Mouse (Mus musculus): ENCODE data around the gene Elp5. TPM values are rescaled to one million over a fixed set of nuclear protein-coding genes. Genes with fewer than 3 reads are reported as not detected.

The Elp5 gene
- polyA plus RNA-seq, 1 experiment from 2014 or later: 97.9 TPM

GRCm38 (mm10) chr11:70015677-70016076 is 33.4 kb upstream of the Elp5 start:
- peak overlapping the region; percentile 91 for H3K4me2 ChIP-seq (ENCODE audit: low read length)
- ATAC-seq (replicated peaks; ENCODE audit: low FRiP score, low read depth) (no peak), DNase-seq (ENCODE audit: low spot score) (no peak)
- TF ChIP-seq CTCF (IDR thresholded peaks at IDR 0.05; ENCODE audit: low read depth): no peak
- no peaks in the 10 kb centered on the region for H3K9me3 ChIP-seq (replicated peaks; ENCODE audit: low read length)
- peaks cover 25% of the 10 kb centered on the region for H3K4me1 ChIP-seq (replicated peaks; ENCODE audit: insufficient read depth, low read length)
- H3K4me3 ChIP-seq (replicated peaks; ENCODE audit: low read depth, low read length): no peak overlapping the region
- no peaks in the 10 kb centered on the region for H3K27me3 ChIP-seq (ENCODE audit: insufficient read depth, low read length)
- H3K27ac ChIP-seq: no peak overlapping the region
- peaks cover 23% of the 10 kb centered on the region for H3K36me3 ChIP-seq (ENCODE audit: insufficient read depth, low read length)
- WGBS: 63% methylated on average over 6 of the region's 6 CpGs
- H3K9ac ChIP-seq (ENCODE audit: low read depth, low read length): no peak overlapping the region

- 0% methylated on average over 35 of the region's 35 CpGs for WGBS
- H3K4me2 ChIP-seq (ENCODE audit: low read length): peak within 1 kb of the TSS; percentile 91
- H3K4me3 ChIP-seq (replicated peaks; ENCODE audit: low read depth, low read length): peak within 1 kb of the TSS; percentile 58
- H3K36me3 ChIP-seq (ENCODE audit: insufficient read depth, low read length): peaks cover 30% of the 10 kb centered on the region
- H3K27me3 ChIP-seq (ENCODE audit: insufficient read depth, low read length): no peaks in the 10 kb centered on the region
- H3K27ac ChIP-seq: peak within 1 kb of the TSS; percentile 85
- H3K9me3 ChIP-seq (replicated peaks; ENCODE audit: low read length): no peaks in the 10 kb centered on the region
- peak within 1 kb of the TSS; percentile 80 for H3K9ac ChIP-seq (ENCODE audit: low read depth, low read length)
- H3K4me1 ChIP-seq (replicated peaks; ENCODE audit: insufficient read depth, low read length): peaks cover 25% of the 10 kb centered on the region
- TF ChIP-seq CTCF (IDR thresholded peaks at IDR 0.05; ENCODE audit: low read depth): peak; percentile 60
- DNase-seq (ENCODE audit: low spot score) (peak; percentile 91), ATAC-seq (replicated peaks; ENCODE audit: low FRiP score, low read depth) (peak; percentile 82)
These were observed 32.7 kb upstream of the Elp5 start, which contains the start of gene Acadvl for GRCm38 (mm10) chr11:70014880-70015558. Gene Acadvl (minus strand): TSS chr11:70015411.

DNA sequence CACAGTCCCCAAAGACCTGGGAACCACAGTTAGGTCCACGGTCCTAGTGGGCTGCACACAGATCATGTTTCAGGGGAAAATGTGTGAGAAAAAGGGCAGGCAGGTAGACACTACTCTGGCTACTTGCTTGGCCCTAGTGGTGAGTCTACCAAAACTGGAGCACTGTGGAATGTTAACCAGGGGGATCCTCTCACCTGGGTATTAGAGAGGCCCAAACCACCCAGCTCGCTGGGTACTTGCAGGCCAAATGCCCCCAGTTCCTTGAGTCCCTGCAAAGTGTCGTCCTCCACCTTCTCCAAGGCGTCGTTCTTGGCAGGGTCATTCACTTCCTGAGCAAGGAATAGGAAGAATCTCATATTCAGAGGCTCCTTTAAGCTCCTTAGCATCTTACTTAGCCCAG is 31.7 kb upstream of the Elp5 start:
- TF ChIP-seq CTCF (IDR thresholded peaks at IDR 0.05; ENCODE audit: low read depth): no peak
- Histone ChIP-seq H3K36me3 (ENCODE audit: insufficient read depth, low read length) (peaks cover 40% of the 10 kb centered on the region), H3K4me1 (replicated peaks; ENCODE audit: insufficient read depth, low read length) (peaks cover 21% of the 10 kb centered on the region), H3K4me2 (ENCODE audit: low read length) (peak overlapping the region; percentile 91), H3K9ac (ENCODE audit: low read depth, low read length) (0 out of 2 replicates have a peak overlapping the region, but pooled peaks have one; percentile 80), H3K4me3 (replicated peaks; ENCODE audit: low read depth, low read length) (no peak overlapping the region; the same call in 1 of the 2 replicates), H3K27ac (no peak overlapping the region), H3K9me3 (replicated peaks; ENCODE audit: low read length) (no peaks in the 10 kb centered on the region), H3K27me3 (ENCODE audit: insufficient read depth, low read length) (no peaks in the 10 kb centered on the region)
- ATAC-seq (replicated peaks; ENCODE audit: low FRiP score, low read depth) (no peak), DNase-seq (ENCODE audit: low spot score) (no peak)
- WGBS: 48% methylated on average over 5 of the region's 5 CpGs

GRCm38 (mm10) chr11:70013408-70013807 is 31.1 kb upstream of the Elp5 start:
- no peak for DNase-seq (ENCODE audit: low spot score)
- 85% methylated on average over 3 of the region's 3 CpGs for WGBS
- H3K4me3 ChIP-seq (replicated peaks; ENCODE audit: low read depth, low read length): no peak overlapping the region
- TF ChIP-seq CTCF (IDR thresholded peaks at IDR 0.05; ENCODE audit: low read depth): no peak
- H3K9me3 ChIP-seq (replicated peaks; ENCODE audit: low read length): no peaks in the 10 kb centered on the region
- no peak overlapping the region for H3K27ac ChIP-seq
- peaks cover 16% of the 10 kb centered on the region for H3K4me1 ChIP-seq (replicated peaks; ENCODE audit: insufficient read depth, low read length)
- no peak overlapping the region for H3K9ac ChIP-seq (ENCODE audit: low read depth, low read length)
- no peaks in the 10 kb centered on the region for H3K27me3 ChIP-seq (ENCODE audit: insufficient read depth, low read length)
- no peak overlapping the region for H3K4me2 ChIP-seq (ENCODE audit: low read length)
- H3K36me3 ChIP-seq (ENCODE audit: insufficient read depth, low read length): peaks cover 46% of the 10 kb centered on the region
- no peak for ATAC-seq (replicated peaks; ENCODE audit: low FRiP score, low read depth)

GRCm38 (mm10) chr11:70012931-70013330 is 30.6 kb upstream of the Elp5 start:
- Histone ChIP-seq H3K36me3 (ENCODE audit: insufficient read depth, low read length) (peaks cover 50% of the 10 kb centered on the region), H3K4me2 (ENCODE audit: low read length) (no peak overlapping the region), H3K9me3 (replicated peaks; ENCODE audit: low read length) (no peaks in the 10 kb centered on the region), H3K27ac (no peak overlapping the region), H3K27me3 (ENCODE audit: insufficient read depth, low read length) (no peaks in the 10 kb centered on the region), H3K4me1 (replicated peaks; ENCODE audit: insufficient read depth, low read length) (peaks cover 16% of the 10 kb centered on the region), H3K4me3 (replicated peaks; ENCODE audit: low read depth, low read length) (no peak overlapping the region), H3K9ac (ENCODE audit: low read depth, low read length) (no peak overlapping the region)
- WGBS: 87% methylated on average over 9 of the region's 9 CpGs
- TF ChIP-seq CTCF (IDR thresholded peaks at IDR 0.05; ENCODE audit: low read depth): no peak
- no peak for ATAC-seq (replicated peaks; ENCODE audit: low FRiP score, low read depth)
- no peak for DNase-seq (ENCODE audit: low spot score)

- DNase-seq (ENCODE audit: low spot score) (no peak), ATAC-seq (replicated peaks; ENCODE audit: low FRiP score, low read depth) (no peak)
- Histone ChIP-seq H3K36me3 (ENCODE audit: insufficient read depth, low read length) (peaks cover 68% of the 10 kb centered on the region), H3K4me1 (replicated peaks; ENCODE audit: insufficient read depth, low read length) (peaks cover 8% of the 10 kb centered on the region; the same call in 1 of the 2 replicates), H3K27me3 (ENCODE audit: insufficient read depth, low read length) (no peaks in the 10 kb centered on the region), H3K4me2 (ENCODE audit: low read length) (no peak overlapping the region), H3K9ac (ENCODE audit: low read depth, low read length) (no peak overlapping the region), H3K27ac (no peak overlapping the region), H3K9me3 (replicated peaks; ENCODE audit: low read length) (no peaks in the 10 kb centered on the region), H3K4me3 (replicated peaks; ENCODE audit: low read depth, low read length) (no peak overlapping the region)
- TF ChIP-seq CTCF (IDR thresholded peaks at IDR 0.05; ENCODE audit: low read depth): no peak
- WGBS: 88% methylated on average over 10 of the region's 10 CpGs
These were observed 28.6 kb upstream of the Elp5 start for GRCm38 (mm10) chr11:70010961-70011360.

Data from kidney, postnatal 0 days (tissue).